Mouse (Mus musculus) thymus, adult 2 months (tissue): Measurements from ENCODE around the gene Fbxw9. TPM values are rescaled to one million over a fixed set of nuclear protein-coding genes. Genes with fewer than 3 reads are reported as not detected.

Experiments
- DNase-seq: peaks from one replicate; pipeline ENCODE4 v3.0.0; 2021
- H3K27ac ChIP-seq: fragments of 200-500 bp; 2 replicates; pipeline ENCODE4 v1.5.1; 2012; ENCODE audit warnings: low read length, control low read depth; ENCODE audit not compliant: control insufficient read depth, insufficient read depth
- H3K27me3 ChIP-seq: fragments of 200-500 bp; 2 replicates; pipeline ENCODE4 v1.6.1; 2012; ENCODE audit warnings: mild to moderate bottlenecking, low read length, moderate library complexity, mixed read lengths; ENCODE audit not compliant: control insufficient read depth, insufficient read depth
- H3K36me3 ChIP-seq: fragments of 200-500 bp; 2 replicates; pipeline ENCODE4 v1.6.1; 2012; ENCODE audit warnings: mild to moderate bottlenecking, low read length, moderate library complexity; ENCODE audit not compliant: control insufficient read depth, insufficient read depth
- H3K4me1 ChIP-seq: fragments of 200-500 bp; replicated peaks from 2 replicates; pipeline ENCODE4 v1.6.1; 2012; ENCODE audit warnings: low read length; ENCODE audit not compliant: control insufficient read depth, insufficient read depth
- H3K4me3 ChIP-seq: fragments of 200-500 bp; 2 replicates; pipeline ENCODE4 v1.5.1; 2012; ENCODE audit warnings: mild to moderate bottlenecking, low read length, control low read depth, moderate library complexity; ENCODE audit not compliant: control insufficient read depth, insufficient read depth
- CTCF ChIP-seq: fragments of 200-500 bp; IDR thresholded peaks from 2 replicates; pipeline ENCODE4 v1.5.1; 2012; ENCODE audit warnings: mild to moderate bottlenecking, control low read depth, low read length, moderate library complexity, borderline replicate concordance; ENCODE audit not compliant: control insufficient read depth, poor library complexity, insufficient read depth; ENCODE audit errors: extremely low read depth
- POLR2A ChIP-seq: fragments of 200-500 bp; IDR thresholded peaks from 2 replicates; pipeline ENCODE4 v1.6.1; 2012; ENCODE audit warnings: mild to moderate bottlenecking, low read length, control low read depth, moderate library complexity; ENCODE audit not compliant: control insufficient read depth, poor library complexity, insufficient read depth; ENCODE audit errors: extremely low read depth
- WGBS: fragments of 180-500 bp; shearing (Covaris S2); methylation state at CpG from one replicate; pipeline ENCODE4 v1.1.7; 2018; 5-methylcytosine and 5-hydroxymethylcytosine counted together
- polyA plus RNA-seq: library from polyadenylated mRNA; depleted of rRNA; stranded (reverse); fragments of >200 nt; gene quantifications from 2 replicates; pipeline ENCODE4 v1.2.3, GENCODE M21; 2012; rRNA removed

The Fbxw9 gene
- 25.0 and 29.3 TPM in 2 replicates for polyA plus RNA-seq

DNA sequence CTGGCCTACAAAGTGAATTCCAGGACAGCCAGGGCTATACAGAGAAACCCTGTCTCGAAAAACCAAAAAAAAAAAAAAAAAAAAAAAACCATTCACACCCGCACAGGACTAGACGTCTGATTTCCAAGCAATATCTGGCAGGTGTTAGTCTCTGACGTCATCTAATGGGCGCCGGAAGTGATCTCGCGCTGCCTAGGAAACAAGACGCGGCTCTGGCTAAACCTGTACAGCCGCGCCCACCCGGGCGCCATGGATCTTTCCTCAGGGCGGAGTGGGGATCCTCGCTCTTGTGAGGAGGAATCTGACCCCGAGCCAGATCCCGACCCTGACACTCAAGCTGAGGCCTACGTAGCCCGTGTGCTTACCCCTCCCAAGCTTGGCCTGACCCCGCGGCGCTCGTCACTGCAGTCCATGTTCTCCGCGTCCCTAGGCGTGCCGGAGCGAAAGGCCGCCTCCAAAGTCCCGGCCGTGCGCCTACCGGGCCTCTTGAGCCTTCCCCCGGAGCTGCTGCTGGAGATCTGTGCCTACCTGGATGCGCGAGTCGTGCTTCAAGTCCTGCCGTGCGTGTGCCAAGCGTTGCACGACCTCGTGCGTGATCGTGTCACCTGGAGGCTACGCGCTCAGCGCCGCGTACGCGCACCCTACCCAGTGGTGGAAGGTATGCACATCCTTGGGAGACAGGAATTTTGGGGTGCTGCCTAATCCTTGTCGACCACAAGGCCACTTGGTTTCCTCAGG, at the start of gene Fbxw9:
Gene Fbxw9, plus strand, starts transcription at position 177 of the 738 bp plus-strand sequence.
- peak within 1 kb of the TSS; percentile 81 for H3K4me3 ChIP-seq
- under 1% methylated on average over 53 of the region's 53 CpGs for WGBS
- TF ChIP-seq CTCF (no peak), POLR2A (no peak)
- H3K27ac ChIP-seq = no peak within 1 kb of the TSS
- peaks cover 6% of the 10 kb centered on the region for H3K4me1 ChIP-seq
- DNase-seq = peak; percentile 86
- peaks cover 5% of the 10 kb centered on the region for H3K36me3 ChIP-seq
- no peaks in the 10 kb centered on the region for H3K27me3 ChIP-seq

DNA sequence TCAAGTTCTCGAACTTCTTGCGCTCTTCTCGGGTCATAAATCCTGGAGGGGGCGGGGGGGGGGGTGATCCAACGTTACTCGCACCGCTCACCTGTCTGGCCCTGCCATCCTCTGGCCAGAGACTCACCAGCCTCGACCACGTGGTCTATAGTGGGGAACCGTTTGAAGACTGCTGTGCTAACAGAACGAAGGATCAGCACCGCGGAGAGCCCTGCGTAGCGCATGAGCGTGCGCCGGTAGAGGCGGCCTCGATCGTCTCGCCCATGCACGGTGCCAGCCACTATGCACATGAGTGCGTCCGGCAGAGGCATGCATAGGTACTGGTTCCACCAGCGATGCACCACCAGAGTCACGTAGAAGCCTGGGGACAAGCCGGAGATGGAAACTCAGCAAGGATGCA, 48.6 kb upstream of the Fbxw9 start:
- H3K4me1 ChIP-seq = peaks cover 2% of the 10 kb centered on the region
- no peaks in the 10 kb centered on the region; the same call in 1 of the 2 replicates for H3K27me3 ChIP-seq
- DNase-seq = no peak
- H3K4me3 ChIP-seq = no peak overlapping the region
- no peak overlapping the region for H3K27ac ChIP-seq
- WGBS = 13% methylated on average over 28 of the region's 28 CpGs
- no peaks in the 10 kb centered on the region for H3K36me3 ChIP-seq
- TF ChIP-seq CTCF (no peak), POLR2A (no peak)

DNA sequence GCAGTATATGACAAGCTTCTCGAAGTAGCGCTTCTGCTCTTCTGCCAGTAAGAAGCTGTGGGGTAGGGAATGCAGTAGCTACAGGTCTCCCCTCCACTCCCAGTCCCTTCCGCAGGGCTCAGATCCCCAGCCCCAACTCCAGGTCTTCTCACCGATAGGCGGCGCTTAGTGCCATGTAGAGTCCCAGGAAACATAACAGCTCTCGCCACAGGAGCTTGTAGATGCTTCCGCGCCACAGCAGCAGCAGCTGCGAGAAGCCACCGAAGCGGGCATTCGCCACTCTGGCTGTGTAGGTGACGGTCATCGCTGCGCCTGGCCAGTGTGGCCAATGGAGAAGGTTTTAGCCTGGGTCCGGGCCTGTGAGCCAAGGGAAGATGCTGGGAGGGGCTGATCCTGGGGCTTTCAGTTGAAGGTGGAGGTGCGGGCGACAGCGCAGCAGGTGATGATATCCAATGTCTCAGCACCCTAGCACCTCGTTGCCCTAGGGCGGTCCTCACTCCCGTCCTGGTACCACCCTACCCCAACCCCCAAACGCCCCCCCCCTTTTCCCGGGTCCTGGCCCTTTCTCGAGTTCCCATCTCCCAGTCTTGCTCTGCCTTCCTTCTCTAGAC, 46.5 kb upstream of the Fbxw9 start:
- peak; percentile 82 for TF ChIP-seq CTCF
- no peak for TF ChIP-seq POLR2A
- H3K36me3 ChIP-seq = peaks cover 8% of the 10 kb centered on the region
- peak overlapping the region; percentile 35 for H3K4me3 ChIP-seq
- H3K4me1 ChIP-seq = peaks cover 2% of the 10 kb centered on the region
- no peaks in the 10 kb centered on the region; the same call in 1 of the 2 replicates for H3K27me3 ChIP-seq
- no peak overlapping the region for H3K27ac ChIP-seq
- peak; percentile 85 for DNase-seq
- 10% methylated on average over 26 of the region's 26 CpGs for WGBS

DNA sequence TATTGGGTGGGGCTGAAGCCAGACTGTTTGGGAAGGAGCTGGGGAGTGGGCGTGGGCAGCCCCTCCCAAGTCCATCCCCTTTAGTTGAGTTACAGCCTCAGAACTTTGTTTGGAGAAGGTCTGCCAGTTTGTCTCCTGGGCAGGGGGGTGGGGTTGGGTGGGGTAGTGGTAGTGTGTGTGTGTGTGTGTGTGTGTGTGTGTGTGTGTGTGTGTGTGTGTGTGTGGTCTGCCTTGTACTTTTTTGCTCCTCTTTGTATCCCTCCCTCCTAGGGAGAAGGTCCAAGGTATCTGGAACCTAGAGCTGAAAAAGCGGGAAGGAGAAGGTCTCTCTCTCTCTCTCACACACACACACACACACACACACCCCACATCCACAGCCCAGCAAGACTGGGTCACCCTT, 45.4 kb upstream of the Fbxw9 start, which contains the start of gene Best2:
Gene Best2, minus strand, starts transcription at position 101 of the 400 bp plus-strand sequence.
- WGBS = 89% methylated on average over 2 of the region's 2 CpGs
- no peak for DNase-seq
- H3K4me1 ChIP-seq = peaks cover 2% of the 10 kb centered on the region
- TF ChIP-seq POLR2A (no peak), CTCF (no peak)
- H3K36me3 ChIP-seq = peaks cover 15% of the 10 kb centered on the region
- peak within 1 kb of the TSS; percentile 35 for H3K4me3 ChIP-seq
- H3K27me3 ChIP-seq = no peaks in the 10 kb centered on the region; the same call in 1 of the 2 replicates
- no peak within 1 kb of the TSS for H3K27ac ChIP-seq

DNA sequence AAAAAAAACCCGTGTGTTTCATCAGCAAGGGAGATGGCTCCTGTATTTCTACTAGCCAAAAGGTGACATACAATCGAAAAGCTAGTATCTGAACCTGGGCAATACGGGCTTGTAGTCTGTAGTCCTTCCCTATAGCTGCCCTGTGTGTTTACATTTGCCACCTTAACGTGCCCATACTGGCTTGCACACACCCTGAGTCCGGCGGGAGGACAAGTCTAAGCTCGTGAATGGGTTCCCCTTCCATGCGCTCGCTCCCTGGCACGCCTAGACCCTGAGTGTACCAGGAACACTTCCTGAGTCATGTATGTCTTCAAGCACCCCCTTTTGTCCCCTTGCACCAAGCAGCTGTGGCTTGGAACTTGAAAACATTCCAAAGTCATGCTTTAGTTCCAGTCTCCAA, 43.1 kb upstream of the Fbxw9 start:
- no peak for DNase-seq
- no peak overlapping the region for H3K4me3 ChIP-seq
- H3K27ac ChIP-seq = no peak overlapping the region
- H3K36me3 ChIP-seq = peaks cover 15% of the 10 kb centered on the region
- no peaks in the 10 kb centered on the region; the same call in 1 of the 2 replicates for H3K27me3 ChIP-seq
- no peak for TF ChIP-seq POLR2A
- no peak for TF ChIP-seq CTCF
- peaks cover 2% of the 10 kb centered on the region for H3K4me1 ChIP-seq
- 87% methylated on average over 10 of the region's 10 CpGs for WGBS

DNA sequence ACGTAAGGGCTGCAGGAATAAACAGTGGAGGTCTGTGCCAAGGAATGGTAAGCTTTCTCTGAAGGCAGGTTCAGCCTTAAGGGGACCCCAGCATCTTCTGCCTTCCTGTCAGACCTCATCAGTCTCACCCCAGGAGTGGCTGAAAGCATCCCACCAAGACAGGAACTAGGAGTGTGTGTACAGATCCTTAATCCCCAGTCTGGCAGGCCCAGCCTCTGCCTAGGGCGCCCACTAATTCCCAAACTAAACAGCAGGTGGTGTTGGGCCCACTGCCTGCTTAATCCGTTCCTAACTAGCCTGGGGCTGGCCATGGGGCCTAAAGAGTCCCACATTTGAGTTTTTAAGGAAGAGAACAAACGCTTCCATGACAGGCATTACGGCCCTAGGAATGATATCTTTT, 42.6 kb upstream of the Fbxw9 start:
- Histone ChIP-seq H3K4me1 (peaks cover 2% of the 10 kb centered on the region), H3K27ac (no peak overlapping the region), H3K4me3 (no peak overlapping the region), H3K27me3 (no peaks in the 10 kb centered on the region), H3K36me3 (peaks cover 15% of the 10 kb centered on the region)
- WGBS = 93% methylated on average over 5 of the region's 5 CpGs
- TF ChIP-seq POLR2A (no peak), CTCF (no peak)
- DNase-seq = no peak
